Mouse (Mus musculus) B cell, adult 2 months (primary cell): ENCODE measurements at regions not wholly inside any gene's neighbourhood (a gene's known extent, or its start where the extent isn't known, plus 50 kb on each side); places are given as distances from the start of the nearest gene placed in this dataset.

Experiments used
- DNase-seq, 2 experiments: peaks; one replicate each; pipeline ENCODE4 v3.0.0; 2022

GRCm38 (mm10) chr15:96129699-96130098 is 157.6 kb upstream of the Arid2 start:
- DNase-seq, result no peak

- DNase-seq, result no peak
Measured at GRCm38 (mm10) chr15:96130531-96130930, 156.8 kb upstream of the Arid2 start.

- DNase-seq, result no peak
Measured at GRCm38 (mm10) chr15:96131582-96132091, 155.7 kb upstream of the Arid2 start.

- no peak for DNase-seq
Measured at GRCm38 (mm10) chr15:96132636-96133035, 154.7 kb upstream of the Arid2 start.

GRCm38 (mm10) chr15:96135250-96135731 is 152.0 kb upstream of the Arid2 start:
- no peak for DNase-seq

GRCm38 (mm10) chr15:96135816-96136215 is 151.5 kb upstream of the Arid2 start:
- no peak for DNase-seq

GRCm38 (mm10) chr15:96137534-96137933 is 149.8 kb upstream of the Arid2 start:
- no peak for DNase-seq

GRCm38 (mm10) chr15:96137945-96138344 is 149.4 kb upstream of the Arid2 start:
- DNase-seq, result no peak

GRCm38 (mm10) chr15:96153489-96153888 is 133.8 kb upstream of the Arid2 start:
- DNase-seq, result no peak

- DNase-seq, result no peak
Measured at GRCm38 (mm10) chr15:96158321-96158720, 129.0 kb upstream of the Arid2 start.

GRCm38 (mm10) chr15:96164771-96165431 is 122.4 kb upstream of the Arid2 start:
- DNase-seq, result no peak

- DNase-seq, result no peak
Measured at GRCm38 (mm10) chr15:96167256-96167655, 120.1 kb upstream of the Arid2 start.

- no peak for DNase-seq
Measured at GRCm38 (mm10) chr15:96169726-96170467, 117.4 kb upstream of the Arid2 start.

- DNase-seq, result peak in 1 of 2 experiments; percentile 2
Measured at GRCm38 (mm10) chr15:96170986-96171769, 116.1 kb upstream of the Arid2 start.

- DNase-seq, result no peak
Measured at GRCm38 (mm10) chr15:96177911-96178310, 109.4 kb upstream of the Arid2 start.

GRCm38 (mm10) chr15:96178374-96179109 is 108.8 kb upstream of the Arid2 start:
- DNase-seq, result no peak

- DNase-seq, result no peak
Measured at GRCm38 (mm10) chr15:96179511-96179910, 107.8 kb upstream of the Arid2 start.

GRCm38 (mm10) chr15:96180036-96180435 is 107.3 kb upstream of the Arid2 start:
- no peak for DNase-seq

- no peak for DNase-seq
Measured at GRCm38 (mm10) chr15:96180977-96181376, 106.3 kb upstream of the Arid2 start.

- DNase-seq, result no peak
Measured at GRCm38 (mm10) chr15:96182313-96182712, 105.0 kb upstream of the Arid2 start.

GRCm38 (mm10) chr15:96183069-96183468 is 104.2 kb upstream of the Arid2 start:
- DNase-seq, result no peak

GRCm38 (mm10) chr15:96184666-96185065 is 102.7 kb upstream of the Arid2 start:
- DNase-seq, result peak; percentile 19 to 23

- no peak for DNase-seq
Measured at GRCm38 (mm10) chr15:96185429-96185828, 101.9 kb upstream of the Arid2 start.
